Mouse (Mus musculus) olfactory bulb, adult 2 months (tissue): ENCODE results near the gene Efna4. TPM values are rescaled to one million over a fixed set of nuclear protein-coding genes. Genes with fewer than 3 reads are reported as not detected.

Experiments
- H3K27ac ChIP-seq: fragments of 200-500 bp; 2 replicates; pipeline ENCODE4 v1.5.1; 2012; ENCODE audit warnings: low read depth, low read length; ENCODE audit not compliant: insufficient read depth
- H3K4me1 ChIP-seq: fragments of 200-500 bp; 2 replicates; pipeline ENCODE4 v1.6.1; 2012; ENCODE audit warnings: low read length; ENCODE audit not compliant: control insufficient read depth, insufficient read depth
- H3K4me3 ChIP-seq: fragments of 200-500 bp; 2 replicates; pipeline ENCODE4 v1.5.1; 2012; ENCODE audit warnings: mild to moderate bottlenecking, low read depth, low read length, moderate library complexity; ENCODE audit not compliant: insufficient read depth
- CTCF ChIP-seq: fragments of 200-500 bp; IDR thresholded peaks from 2 replicates; pipeline ENCODE4 v1.5.1; 2012; ENCODE audit warnings: low read depth, mild to moderate bottlenecking, low read length, moderate library complexity; ENCODE audit not compliant: insufficient read depth
- POLR2A ChIP-seq: fragments of 200-500 bp; IDR thresholded peaks from 2 replicates; pipeline ENCODE4 v1.6.1; 2012; ENCODE audit warnings: mild to moderate bottlenecking, low read depth, low read length, moderate library complexity; ENCODE audit not compliant: insufficient read depth
- WGBS: fragments of 180-500 bp; shearing (Covaris S2); methylation state at CpG from one replicate; pipeline ENCODE4 v1.1.7; 2018; 5-methylcytosine and 5-hydroxymethylcytosine counted together
- polyA plus RNA-seq: library from polyadenylated mRNA; stranded (reverse); fragments of >200 nt; gene quantifications from 2 replicates; pipeline ENCODE4 v1.2.4, GENCODE M21; 2012; ENCODE audit warnings: low replicate concordance; ENCODE audit not compliant: missing spikeins, insufficient read depth, insufficient read length

The Efna4 gene
- polyA plus RNA-seq, 1 experiment: not detected

DNA sequence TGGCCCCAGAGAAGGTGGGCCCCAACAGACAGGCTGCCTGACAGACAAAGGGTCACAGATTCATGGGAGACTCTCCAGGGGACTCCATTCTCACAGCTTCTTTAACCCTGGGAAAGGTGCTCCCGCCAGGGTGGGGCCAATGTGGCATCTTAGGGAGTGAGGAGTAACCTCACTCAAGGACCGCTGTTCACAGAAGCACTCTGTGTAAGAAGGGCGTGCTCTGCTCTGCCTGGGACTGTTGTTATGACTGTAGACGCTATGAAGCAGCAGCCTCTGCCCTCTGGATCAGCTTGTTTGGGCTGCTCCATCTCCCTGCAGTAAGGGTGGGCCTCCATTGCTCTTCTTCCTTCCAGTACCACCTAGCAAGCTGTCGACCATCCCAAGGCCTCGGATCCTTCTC lies 33.4 kb downstream of the Efna4 start:
- TF ChIP-seq CTCF (no peak), POLR2A (no peak)
- Histone ChIP-seq H3K4me1 (peaks cover 13% of the 10 kb centered on the region), H3K4me3 (no peak overlapping the region), H3K27ac (no peak overlapping the region)
- WGBS: 72% methylated on average over 6 of the region's 6 CpGs

DNA sequence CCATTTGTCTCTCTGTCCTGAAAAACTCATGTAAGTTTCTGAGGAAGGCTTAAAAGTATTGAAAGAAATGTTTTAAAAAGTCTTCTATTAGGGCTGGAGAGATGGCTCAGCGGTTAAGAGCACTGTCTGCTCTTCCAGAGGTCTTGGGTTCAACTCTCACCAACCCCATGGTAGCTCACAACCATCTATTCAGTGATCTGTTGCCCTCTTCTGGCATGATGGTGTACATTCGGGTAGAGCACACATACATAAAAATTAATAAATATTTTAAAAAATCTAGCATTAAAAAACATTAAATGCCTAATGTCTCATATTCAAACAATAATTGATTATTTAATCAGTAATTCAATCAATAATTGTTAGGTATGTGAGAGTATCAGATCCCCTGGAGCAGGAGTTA lies 37.3 kb downstream of the Efna4 start:
- no peak overlapping the region for H3K4me3 ChIP-seq
- H3K27ac ChIP-seq: no peak overlapping the region
- H3K4me1 ChIP-seq: peaks cover 21% of the 10 kb centered on the region
- TF ChIP-seq POLR2A (no peak), CTCF (no peak)
- 81% methylated on average over 2 of the region's 2 CpGs for WGBS

DNA sequence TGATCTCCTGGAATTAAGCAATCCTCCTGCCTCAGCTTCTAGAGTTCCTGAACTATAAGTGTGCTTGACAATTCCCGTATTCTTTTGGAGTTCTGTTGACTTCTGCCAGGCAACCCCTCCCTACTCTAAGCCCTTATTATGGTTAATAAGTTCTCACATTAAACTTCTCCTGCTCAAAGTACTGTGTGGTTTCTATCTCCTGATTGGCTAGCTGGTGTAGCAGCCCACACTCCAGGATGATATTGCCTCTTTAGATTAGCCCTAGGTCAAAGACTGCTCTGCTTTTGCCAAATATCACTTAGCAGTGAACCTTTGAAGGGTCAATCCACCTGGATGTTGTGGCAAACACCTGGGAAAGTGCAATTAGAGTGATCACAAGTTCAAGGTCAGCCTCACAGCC lies 37.8 kb downstream of the Efna4 start:
- WGBS: 26% methylated on average over 1 of the region's 1 CpGs
- H3K4me3 ChIP-seq: no peak overlapping the region

DNA sequence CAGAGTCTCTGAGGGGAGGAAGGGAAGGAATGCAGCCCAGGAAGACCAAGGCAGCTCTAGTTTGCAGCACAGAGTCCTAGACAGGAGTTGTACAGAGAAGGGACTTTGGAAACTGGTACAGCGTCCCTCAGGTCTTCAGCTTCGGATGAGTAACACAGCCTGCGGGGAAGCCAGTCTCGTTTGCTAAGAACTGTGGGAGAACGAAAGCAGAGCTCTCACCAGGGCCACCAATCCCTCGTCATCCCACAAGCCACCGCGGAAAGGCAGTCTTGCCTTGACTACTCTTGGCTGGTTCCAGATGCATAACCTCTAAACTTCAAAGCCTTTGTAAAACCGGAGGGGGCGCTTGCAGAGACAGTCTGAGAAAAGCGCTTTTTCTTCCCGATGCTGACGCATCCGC lies 38.3 kb downstream of the Efna4 start:
- Histone ChIP-seq H3K27ac (0 out of 2 replicates have a peak overlapping the region, but pooled peaks have one; percentile 1), H3K4me1 (peaks cover 18% of the 10 kb centered on the region), H3K4me3 (peak overlapping the region; percentile 9; the same call in 1 of the 2 replicates)
- 3% methylated on average over 14 of the region's 14 CpGs for WGBS
- TF ChIP-seq POLR2A: no peak
- TF ChIP-seq CTCF: no peak

More for the DNA sequence above, 37.8 kb downstream of the Efna4 start:
- no peak overlapping the region for H3K27ac ChIP-seq
- peaks cover 18% of the 10 kb centered on the region for H3K4me1 ChIP-seq
- TF ChIP-seq POLR2A: no peak
- no peak for TF ChIP-seq CTCF

DNA sequence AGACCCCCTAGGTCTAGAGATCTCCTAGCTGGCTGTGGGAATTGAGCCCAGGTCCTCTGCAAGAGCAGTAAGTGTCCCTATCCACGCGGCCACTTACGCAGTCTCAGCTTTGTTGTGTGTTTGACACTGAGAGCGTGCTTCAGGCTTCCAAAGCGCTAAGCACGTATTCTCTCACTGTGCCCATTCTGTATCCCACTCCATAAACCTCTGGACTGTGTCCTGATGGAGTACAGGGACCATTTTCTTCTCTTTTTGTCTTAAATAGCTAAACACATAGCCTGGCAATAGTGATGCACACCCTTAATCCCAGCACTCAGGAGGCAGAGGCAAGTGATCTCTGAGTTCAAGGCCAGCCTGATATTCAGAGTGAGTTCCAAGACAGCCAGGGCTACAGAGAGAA lies 38.9 kb downstream of the Efna4 start:
- Histone ChIP-seq H3K4me3 (no peak overlapping the region), H3K27ac (no peak overlapping the region), H3K4me1 (peaks cover 18% of the 10 kb centered on the region)
- TF ChIP-seq CTCF: no peak
- no peak for TF ChIP-seq POLR2A
- WGBS: 88% methylated on average over 6 of the region's 6 CpGs

DNA sequence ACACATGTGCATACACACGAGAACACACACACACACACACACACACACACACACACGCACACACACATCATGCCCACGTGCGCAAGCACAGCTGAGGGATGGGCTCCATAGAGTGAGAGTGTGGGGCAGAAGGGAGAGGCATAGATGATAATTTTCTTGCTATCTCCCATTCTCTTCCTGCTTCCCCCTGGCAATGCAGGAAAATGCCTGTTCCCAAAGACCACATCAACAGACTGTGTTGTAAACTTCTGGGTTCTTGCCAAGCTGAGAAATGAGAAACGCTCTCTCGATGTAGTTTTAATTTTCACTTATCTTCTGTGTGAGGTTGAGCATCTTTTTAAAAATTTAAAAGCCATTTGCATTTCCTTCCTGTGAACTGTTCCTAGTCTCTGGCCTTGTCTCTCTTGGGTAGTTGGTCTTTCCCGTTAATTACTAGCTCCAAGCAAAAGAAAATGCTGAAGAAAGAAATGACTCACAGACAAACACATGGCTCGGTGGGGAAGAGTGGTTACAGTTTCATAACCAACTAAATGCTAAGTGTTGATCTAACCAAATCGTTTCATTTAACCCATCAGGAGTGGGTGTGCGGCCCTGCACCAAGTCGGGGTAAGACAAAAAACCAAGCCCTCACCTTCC lies 40.9 kb downstream of the Efna4 start:
- Histone ChIP-seq H3K27ac (peak overlapping the region; percentile 96), H3K4me3 (no peak overlapping the region), H3K4me1 (peaks cover 18% of the 10 kb centered on the region)
- TF ChIP-seq POLR2A: no peak
- 25% methylated on average over 11 of the region's 11 CpGs for WGBS

DNA sequence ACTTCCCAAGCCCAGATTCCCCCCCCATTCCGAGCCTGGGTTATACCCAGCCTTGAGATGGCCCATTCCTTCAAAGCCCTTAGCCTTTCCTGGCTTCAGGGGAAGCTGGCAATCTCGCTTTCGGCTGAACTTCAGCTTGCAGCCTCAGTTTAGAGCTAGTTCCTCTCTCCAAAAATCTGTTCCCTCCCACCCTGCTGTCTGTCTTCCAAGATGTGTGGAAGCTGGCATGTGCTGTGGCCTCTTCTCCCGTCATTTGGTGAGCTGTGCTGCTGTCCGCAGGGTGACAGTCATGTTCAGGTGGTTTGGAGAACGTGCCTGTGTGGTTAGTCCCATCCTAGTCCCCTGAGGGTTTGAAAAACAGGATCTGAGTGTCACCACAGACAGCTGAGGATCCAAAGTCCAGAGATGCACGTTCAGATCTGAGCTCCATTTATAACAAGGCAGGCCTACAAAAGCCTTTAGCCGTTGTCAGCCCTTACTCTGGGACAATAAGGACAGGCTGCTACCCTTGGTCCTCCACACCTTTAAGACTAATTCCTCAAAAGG lies 42.1 kb downstream of the Efna4 start:
- Histone ChIP-seq H3K4me1 (peaks cover 18% of the 10 kb centered on the region), H3K27ac (peak overlapping the region; percentile 96), H3K4me3 (no peak overlapping the region)
- TF ChIP-seq CTCF: no peak
- TF ChIP-seq POLR2A: no peak
- WGBS: 78% methylated on average over 8 of the region's 8 CpGs

DNA sequence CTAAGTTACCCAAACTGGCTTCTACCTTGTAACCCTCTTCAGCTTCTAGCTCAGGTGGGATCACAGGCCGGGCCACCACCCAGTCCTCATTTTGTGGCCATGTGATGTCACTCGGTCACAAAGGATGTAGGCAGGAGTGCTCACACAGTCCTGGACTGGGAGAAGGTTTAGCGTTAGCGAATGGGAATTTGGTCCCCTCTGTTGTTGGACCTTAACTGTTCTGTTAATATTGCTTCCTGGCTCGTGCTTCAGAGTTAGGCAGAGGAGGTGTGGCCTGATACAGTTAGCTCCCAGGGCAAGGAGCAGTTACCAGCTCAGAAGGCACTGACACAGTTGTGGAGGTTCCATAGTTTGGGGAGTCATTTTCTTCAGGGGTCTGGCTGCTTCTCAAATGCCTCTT lies 43.6 kb downstream of the Efna4 start:
- Histone ChIP-seq H3K27ac (no peak overlapping the region), H3K4me1 (peaks cover 12% of the 10 kb centered on the region), H3K4me3 (no peak overlapping the region)
- TF ChIP-seq CTCF (no peak), POLR2A (no peak)
- 87% methylated on average over 5 of the region's 5 CpGs for WGBS

DNA sequence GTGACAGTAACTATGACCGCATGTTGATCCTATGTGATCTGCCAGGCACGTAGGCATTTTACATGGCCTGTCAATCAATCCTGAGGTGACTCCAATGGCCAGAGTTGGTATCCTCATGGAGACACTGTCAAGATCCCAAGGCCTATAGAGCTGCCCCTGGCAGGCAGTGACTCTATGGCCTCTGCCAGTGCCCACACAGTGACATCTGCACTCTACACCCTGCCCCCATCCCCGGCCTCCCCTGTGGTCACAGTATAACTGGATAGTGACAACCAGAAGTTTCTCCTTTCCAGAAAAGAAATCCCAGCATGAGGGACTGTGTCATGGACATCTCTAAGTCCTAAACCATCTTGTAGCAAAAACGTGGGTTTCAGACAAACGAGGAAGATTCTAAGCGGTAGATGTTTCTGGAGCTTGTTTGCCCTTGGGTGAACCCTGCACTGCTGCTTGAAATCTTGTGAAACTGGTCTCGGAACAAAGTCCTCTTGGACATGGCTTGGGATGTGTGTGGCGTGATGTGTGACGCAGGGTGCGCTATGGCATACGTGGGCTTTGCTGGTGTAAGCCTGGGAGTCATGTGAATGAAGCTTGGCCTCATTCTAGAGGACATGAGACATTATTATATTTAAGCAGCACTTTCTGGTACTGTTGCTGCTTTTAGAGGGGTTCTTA lies 44.4 kb downstream of the Efna4 start:
- Histone ChIP-seq H3K27ac (no peak overlapping the region), H3K4me1 (peaks cover 14% of the 10 kb centered on the region), H3K4me3 (no peak overlapping the region)
- no peak for TF ChIP-seq CTCF
- TF ChIP-seq POLR2A: no peak
- 94% methylated on average over 11 of the region's 11 CpGs for WGBS

DNA sequence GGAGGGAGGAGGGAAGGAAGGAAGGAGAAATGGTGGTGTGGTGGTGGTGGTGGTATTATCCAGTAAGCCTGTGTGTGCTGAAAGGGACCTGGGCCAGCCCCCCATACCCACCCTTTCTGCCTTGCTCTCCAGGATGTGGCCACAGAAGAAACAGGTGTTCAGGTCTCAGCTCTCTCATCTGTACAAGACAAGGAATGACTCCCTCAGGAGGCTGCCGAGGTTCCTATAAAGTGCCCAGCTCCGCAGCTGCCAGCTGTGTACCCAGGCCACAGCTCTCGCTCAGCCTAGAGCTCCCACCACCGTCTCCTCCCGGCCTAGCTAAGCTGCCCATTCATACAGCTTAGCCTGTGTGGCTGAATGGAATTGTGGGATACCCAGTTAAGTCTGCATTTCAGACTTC lies 45.5 kb downstream of the Efna4 start:
- WGBS: 68% methylated on average over 5 of the region's 5 CpGs
- H3K4me3 ChIP-seq: no peak overlapping the region
- peaks cover 14% of the 10 kb centered on the region for H3K4me1 ChIP-seq
- TF ChIP-seq CTCF (no peak), POLR2A (no peak)
- H3K27ac ChIP-seq: no peak overlapping the region
